Mouse (Mus musculus): ENCODE measurements around the gene Usp8.

Usp8 gene

DNA sequence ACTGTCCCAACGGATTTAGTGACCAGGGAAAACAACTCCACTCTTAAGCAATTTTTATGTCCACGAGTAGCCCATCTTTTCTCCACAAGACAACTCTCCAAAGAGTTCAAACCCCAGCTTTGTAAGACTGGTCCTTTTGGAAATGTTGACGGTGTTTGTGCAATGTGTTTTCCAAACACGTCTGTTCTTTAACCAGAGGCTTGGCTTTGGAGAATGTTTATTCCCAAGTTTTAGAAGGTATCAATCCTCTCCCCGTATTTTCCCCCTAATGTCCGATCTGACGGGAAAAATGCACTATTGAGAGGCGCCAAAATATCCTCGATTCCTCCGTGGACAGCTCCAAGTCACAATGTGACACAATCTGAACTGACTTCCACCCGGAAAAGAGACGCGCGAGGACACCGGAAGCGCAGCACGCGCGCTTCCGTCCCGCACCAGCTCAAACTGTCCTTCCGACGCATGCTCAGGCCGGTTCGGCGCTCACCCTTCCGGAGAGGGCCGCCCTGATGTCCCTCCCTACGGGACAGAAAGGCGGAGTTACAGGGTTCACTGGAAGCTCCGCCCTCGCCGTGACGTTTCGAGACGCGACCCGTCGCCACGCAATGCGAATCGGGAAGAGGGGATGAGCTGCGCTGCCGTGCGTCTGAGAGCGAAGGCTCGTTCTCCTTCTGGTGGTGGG lies at the start of gene Usp8:
Gene Usp8, plus strand, starts transcription at position 570 of the 679 bp plus-strand sequence.
- peak; percentile 97 to 99 for DNase-seq

DNA sequence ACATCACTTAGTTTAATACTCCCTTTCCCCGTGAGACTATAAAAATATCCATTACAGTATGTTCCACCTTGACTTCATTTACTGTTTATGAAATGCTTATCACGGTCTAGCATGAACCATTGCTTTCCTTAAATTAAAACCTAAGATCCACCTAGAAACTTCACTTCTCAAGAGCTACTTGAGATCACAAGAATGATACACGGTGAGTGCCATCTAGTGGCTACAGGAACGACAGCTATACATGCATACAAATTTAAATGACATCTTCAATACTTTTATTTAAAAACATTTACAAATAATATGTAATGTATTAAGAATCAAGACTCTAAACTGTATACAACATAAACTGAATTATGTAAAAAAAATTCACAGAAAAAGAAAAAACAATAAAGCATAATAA lies 43.6 kb upstream of the Usp8 start:
- peak; percentile 22 to 48 for DNase-seq

- no peak for DNase-seq
Measured at GRCm38 (mm10) chr2:126665984-126666383, 41.1 kb upstream of the Usp8 start.

DNA sequence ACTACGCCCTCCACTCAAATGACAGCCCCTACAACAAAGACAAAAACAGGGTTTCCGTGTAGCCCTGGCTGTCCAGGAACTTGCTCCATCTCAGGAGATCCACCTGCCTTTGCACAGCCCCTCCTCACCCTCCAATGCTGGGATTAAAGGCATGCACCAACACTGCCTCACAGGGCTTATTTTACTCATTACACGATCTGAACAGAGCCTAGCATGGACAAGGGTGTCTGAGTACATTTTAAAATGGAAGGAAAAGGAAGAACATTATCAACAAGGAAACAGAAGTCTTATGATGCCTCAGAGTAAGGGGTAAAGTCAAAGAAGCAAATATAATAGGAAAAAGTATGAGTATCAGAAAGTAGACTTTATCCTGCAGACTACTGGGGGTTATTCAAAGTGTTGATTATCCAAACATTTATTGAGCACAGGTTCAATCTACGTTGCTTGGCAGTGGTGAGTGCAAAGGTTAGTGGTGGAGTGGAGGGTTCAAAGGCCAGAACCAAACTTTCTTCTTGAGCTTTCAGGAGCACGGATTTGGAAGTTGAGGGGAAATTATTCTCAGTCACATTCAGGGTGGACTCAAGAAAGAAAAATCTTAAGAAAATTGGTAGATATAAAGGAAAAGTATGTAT lies 38.4 kb upstream of the Usp8 start:
- DNase-seq, result no peak

DNA sequence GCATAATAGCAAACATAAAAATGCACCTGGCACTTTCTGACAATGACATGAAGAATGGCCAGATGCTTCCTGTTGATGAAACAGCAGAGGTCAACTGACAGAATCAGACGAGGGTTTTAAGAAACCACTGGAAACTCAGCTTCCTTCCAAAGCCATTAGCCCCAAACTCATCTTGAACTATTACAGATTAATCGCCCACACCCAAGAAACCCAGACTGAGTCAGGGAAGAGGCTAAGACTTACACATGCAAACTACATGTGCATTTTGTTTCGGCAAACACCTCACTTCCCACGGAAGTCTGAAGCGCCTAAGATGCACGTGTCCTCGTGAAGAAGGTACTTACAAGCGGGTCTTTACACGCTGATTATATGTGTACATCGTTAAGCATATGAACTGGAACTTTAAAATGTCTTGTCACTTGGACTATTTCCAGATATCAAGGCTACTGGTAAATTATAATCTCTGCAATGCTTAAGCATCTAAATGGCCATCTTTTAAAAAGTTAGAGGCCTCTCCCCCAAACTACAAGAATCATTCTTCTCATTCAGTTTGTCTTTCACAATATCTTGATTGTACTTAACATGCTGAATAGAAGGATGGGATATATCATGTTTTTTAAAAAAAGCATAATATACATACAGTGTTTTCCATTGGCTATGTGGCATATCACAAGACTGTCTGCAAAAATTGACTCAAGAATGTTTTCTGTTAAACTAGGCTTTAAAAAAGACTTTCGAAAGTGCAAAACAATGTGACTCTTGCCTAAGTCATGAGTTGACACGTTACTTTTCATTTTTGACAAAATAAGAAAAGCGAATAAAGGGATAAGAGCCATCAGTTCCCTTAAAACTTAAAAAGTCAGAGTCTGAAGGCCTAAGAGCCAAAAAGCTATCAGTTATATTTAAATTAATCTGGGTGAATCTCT lies 33.5 kb upstream of the Usp8 start:
- no peak for DNase-seq

- DNase-seq, result peak; percentile 23 to 67
Measured at GRCm38 (mm10) chr2:126674441-126675168, 32.5 kb upstream of the Usp8 start.

- peak; percentile 78 to 92 for DNase-seq
Measured at GRCm38 (mm10) chr2:126675169-126676121, 31.7 kb upstream of the Usp8 start.

GRCm38 (mm10) chr2:126676122-126676515 lies 31.0 kb upstream of the Usp8 start, which contains the start of gene Gabpb1:
Gene Gabpb1 (minus strand): TSS chr2:126676337.
- DNase-seq, result peak in 1 of 2 experiments; percentile 6

- DNase-seq, result no peak
Measured at GRCm38 (mm10) chr2:126677366-126677765, 29.8 kb upstream of the Usp8 start.

GRCm38 (mm10) chr2:126682333-126682732 lies 24.8 kb upstream of the Usp8 start:
- no peak for DNase-seq

DNA sequence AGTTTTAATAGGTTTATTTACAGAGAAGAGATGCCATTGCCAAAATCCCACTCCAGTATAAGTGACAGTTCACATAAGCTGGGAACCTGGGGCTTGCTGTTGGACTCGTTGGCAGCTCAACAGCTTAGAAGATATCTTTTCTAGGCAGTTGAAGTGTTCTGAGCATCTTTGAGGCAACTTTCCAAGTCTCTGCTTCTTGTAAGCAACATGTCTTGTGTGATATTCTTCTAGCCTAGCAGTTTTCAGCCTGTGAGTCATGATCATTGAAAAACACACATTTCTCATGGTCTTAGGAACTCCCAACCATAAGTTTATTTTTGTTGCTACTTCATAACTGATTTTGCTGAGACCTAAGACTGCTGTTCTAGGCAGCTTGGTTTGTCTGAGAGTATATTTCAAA lies 24.2 kb upstream of the Usp8 start:
- no peak for DNase-seq

DNA sequence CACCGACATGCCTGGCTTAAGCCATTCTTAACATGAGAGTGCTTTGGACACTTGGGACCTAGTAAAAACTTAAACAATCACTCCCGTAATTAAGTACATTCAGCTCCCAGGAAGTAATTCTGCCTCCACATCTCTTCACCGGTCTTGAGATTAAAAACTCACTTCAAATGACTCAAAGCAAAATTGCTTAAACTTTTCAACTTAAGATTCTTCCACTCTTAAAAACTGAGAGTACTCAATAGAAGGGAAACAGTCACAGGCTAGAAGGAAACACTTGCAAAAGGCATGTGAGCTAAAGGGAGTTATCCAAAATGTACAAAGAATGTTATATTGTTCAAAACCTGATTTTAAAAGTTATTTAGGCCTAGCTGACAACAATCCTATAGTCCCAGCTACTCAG lies 15.8 kb upstream of the Usp8 start:
- DNase-seq, result no peak

DNA sequence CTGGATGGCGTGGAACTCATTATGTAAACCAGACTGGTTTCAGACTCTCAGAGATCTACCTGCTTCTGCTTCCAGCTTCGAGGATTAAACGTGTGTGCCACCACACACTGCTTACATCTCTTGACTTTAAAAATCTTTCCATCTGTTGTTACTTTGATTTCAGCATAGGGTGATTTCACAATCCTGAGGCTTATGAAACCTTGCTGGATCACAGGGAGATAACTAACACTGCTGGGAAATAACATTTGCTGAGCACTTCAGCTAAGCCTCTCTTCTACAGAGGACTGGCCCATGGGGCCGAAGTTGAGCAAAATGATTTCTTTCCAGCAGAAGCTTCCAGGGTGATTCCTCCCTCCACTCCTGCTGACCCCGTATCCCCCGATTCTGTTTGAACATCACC lies 11.8 kb upstream of the Usp8 start:
- no peak for DNase-seq

GRCm38 (mm10) chr2:126707438-126707779 lies 281 bp downstream of the Usp8 start:
- DNase-seq, result no peak

DNA sequence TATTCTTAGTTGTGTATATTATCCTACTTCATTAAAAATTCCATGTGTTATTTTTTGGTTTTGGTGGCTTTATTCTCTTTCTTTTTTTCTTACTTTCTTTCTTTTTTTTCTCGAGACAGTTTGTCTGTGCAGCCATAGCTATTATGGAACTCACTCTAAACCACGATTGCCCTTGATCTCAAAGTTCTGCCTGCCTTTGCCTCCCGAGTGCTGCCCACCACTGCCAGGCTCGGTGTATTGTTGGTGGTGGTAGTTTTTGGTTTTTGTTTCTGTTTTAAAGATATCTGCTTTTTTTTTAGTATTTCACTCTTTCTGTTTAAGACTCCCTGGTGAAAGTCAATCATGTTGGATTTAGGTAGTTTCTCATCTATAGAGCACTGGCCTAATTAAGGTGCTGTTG lies 1.2 kb downstream of the Usp8 start:
- DNase-seq, result no peak

DNA sequence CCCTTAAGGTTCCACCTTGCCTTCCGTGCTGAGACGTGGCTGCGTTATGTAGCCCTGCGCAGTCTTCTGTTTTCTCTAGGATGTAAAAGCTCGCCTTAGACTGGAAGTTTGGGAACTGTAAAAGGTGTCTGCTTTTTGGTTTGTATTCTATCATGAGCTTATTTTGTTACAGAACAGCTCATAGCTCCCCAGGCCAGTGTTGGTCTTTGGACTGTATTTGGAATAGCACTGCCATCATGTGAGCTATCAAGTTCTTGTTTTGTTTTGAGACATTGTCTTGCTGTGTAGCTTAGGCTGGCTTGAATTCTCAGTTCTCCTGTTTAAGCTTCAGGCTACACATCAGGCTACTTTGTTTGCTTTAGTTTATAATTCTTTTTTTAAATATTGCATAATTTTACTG lies 5.4 kb downstream of the Usp8 start:
- DNase-seq, result no peak

DNA sequence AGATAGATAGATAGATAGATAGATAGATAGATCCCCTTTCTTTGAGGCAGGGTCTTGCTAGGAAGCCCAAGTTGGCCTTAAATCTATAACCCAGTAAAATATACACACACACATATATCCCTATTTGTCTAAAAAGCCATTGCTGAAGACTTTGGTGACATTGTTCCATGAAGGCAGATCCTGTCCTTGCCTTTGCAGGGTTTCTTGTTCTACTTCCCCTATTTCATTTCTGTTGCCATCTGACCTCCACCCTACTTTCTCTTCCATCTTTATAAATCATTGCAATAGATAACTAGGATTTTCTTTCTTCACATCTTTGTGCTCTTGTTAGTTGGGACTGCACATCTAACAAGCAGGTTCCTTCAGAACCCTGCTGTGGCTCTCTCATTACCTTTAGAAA lies 5.8 kb downstream of the Usp8 start:
- DNase-seq, result no peak

GRCm38 (mm10) chr2:126729207-126729606 lies 22.1 kb downstream of the Usp8 start:
- no peak for DNase-seq

DNA sequence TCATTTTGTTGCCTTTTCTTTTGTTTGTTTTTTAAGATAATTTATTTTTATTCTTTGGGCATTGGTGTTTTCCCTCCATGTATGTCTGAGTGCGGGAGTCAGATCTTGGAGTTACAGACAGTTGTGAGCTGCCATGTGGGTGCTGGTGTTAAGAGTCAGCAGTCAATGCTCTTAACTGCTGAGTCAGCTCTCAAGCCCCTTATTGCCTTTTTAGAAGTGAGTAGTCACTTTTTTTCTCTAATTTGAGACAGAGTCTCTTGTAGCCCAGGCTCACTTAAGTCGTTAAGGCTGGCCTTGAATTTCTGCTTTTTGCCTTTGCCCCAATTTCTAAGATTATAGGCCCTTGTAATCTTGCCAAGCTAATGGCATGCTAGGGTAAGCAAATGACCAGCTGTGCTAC lies 23.4 kb downstream of the Usp8 start:
- DNase-seq, result no peak

GRCm38 (mm10) chr2:126735339-126736073 lies 28.4 kb downstream of the Usp8 start:
- peak; percentile 5 to 9 for DNase-seq

GRCm38 (mm10) chr2:126740314-126740713 lies 33.2 kb downstream of the Usp8 start:
- no peak for DNase-seq
